Mouse (Mus musculus) intestine, postnatal 0 days (tissue): ENCODE results near the gene Gpd2. TPM values are rescaled to one million over a fixed set of nuclear protein-coding genes. Genes with fewer than 3 reads are reported as not detected.

Experiments
- ATAC-seq: fragments of 200-750 bp; cut with Nextera tagmentation; 2 replicates; pipeline ENCODE4 v1.8.0; 2017; ENCODE audit warnings: mild to moderate bottlenecking, moderate TSS enrichment, moderate library complexity
- H3K27ac ChIP-seq: fragments of 300-500 bp; sonication (generic); 2 replicates; pipeline ENCODE4 v1.5.1; 2014; ENCODE audit warnings: mild to moderate bottlenecking, low read depth, low read length, moderate library complexity
- H3K27me3 ChIP-seq: fragments of 300-500 bp; sonication (generic); replicated peaks from 2 replicates; pipeline ENCODE4 v1.6.1; 2014; ENCODE audit warnings: low read length, mixed read lengths; ENCODE audit not compliant: control insufficient read depth, insufficient read depth
- H3K36me3 ChIP-seq: fragments of 300-500 bp; sonication (generic); 2 replicates; pipeline ENCODE4 v1.6.1; 2014; ENCODE audit warnings: mild to moderate bottlenecking, moderate library complexity; ENCODE audit not compliant: control insufficient read depth, insufficient read depth
- H3K4me1 ChIP-seq: fragments of 300-500 bp; sonication (generic); replicated peaks from 2 replicates; pipeline ENCODE4 v1.6.1; 2014; ENCODE audit warnings: antibody characterized with exemption, low read length, mixed read lengths; ENCODE audit not compliant: control insufficient read depth, insufficient read depth
- H3K4me2 ChIP-seq: fragments of 300-500 bp; sonication (generic); replicated peaks from 2 replicates; pipeline ENCODE4 v1.6.1; 2014; ENCODE audit warnings: low read depth, mild to moderate bottlenecking, moderate library complexity
- H3K4me3 ChIP-seq: fragments of 300-500 bp; sonication (generic); 2 replicates; pipeline ENCODE4 v1.5.1; 2014; ENCODE audit warnings: low read depth, low read length
- H3K9ac ChIP-seq: fragments of 300-500 bp; sonication (generic); 2 replicates; pipeline ENCODE4 v1.6.1; 2014; ENCODE audit warnings: mild to moderate bottlenecking, low read depth, low read length
- H3K9me3 ChIP-seq: fragments of 300-500 bp; sonication (generic); 2 replicates; pipeline ENCODE4 v1.6.1; 2016; ENCODE audit warnings: mixed run types; ENCODE audit not compliant: control insufficient read depth
- CTCF ChIP-seq: sonication (generic); IDR thresholded peaks from 2 replicates; pipeline ENCODE4 v1.5.1; 2016; ENCODE audit warnings: low read depth, mild to moderate bottlenecking, control low read depth, antibody characterized with exemption, moderate library complexity
- WGBS: fragments of 180-500 bp; shearing (Covaris S2); extraction: QIAGEN DNeasy Blood & Tissue Kit; methylation state at CpG from one replicate; pipeline ENCODE4 v1.1.7; 2014; 5-methylcytosine and 5-hydroxymethylcytosine counted together
- polyA plus RNA-seq: library from polyadenylated mRNA; unstranded; fragments of >200 nt; fragmentation: Nextera tagmentation; extraction: Ambion mirVana; gene quantifications from 2 replicates; pipeline ENCODE4 v1.2.1, GENCODE M21; 2015

Gene Gpd2
- polyA plus RNA-seq, 1 experiment from 2014 or later = 26.0 TPM

- 80% methylated on average over 9 of the region's 9 CpGs for WGBS
- TF ChIP-seq CTCF = no peak
Observed at GRCm38 (mm10) chr2:57353722-57354432, 116.4 kb downstream of the Gpd2 start.

GRCm38 (mm10) chr2:57354848-57355247, 117.4 kb downstream of the Gpd2 start:
- Histone ChIP-seq H3K27ac (no peak overlapping the region), H3K9me3 (no peaks in the 10 kb centered on the region), H3K27me3 (no peaks in the 10 kb centered on the region), H3K4me1 (no peaks in the 10 kb centered on the region), H3K4me2 (no peak overlapping the region), H3K36me3 (0 out of 2 replicates have a peak, but pooled peaks cover 5% of the 10 kb centered on the region), H3K9ac (no peak overlapping the region), H3K4me3 (no peak overlapping the region)
- no peak for TF ChIP-seq CTCF
- ATAC-seq = no peak
- 82% methylated on average over 3 of the region's 3 CpGs for WGBS

More at GRCm38 (mm10) chr2:57353722-57354432, 116.4 kb downstream of the Gpd2 start:
- H3K4me3 ChIP-seq = no peak overlapping the region
- no peaks in the 10 kb centered on the region for H3K4me1 ChIP-seq
- no peaks in the 10 kb centered on the region for H3K27me3 ChIP-seq
- no peak for ATAC-seq
- H3K27ac ChIP-seq = no peak overlapping the region
- no peak overlapping the region for H3K4me2 ChIP-seq
- 0 out of 2 replicates have a peak, but pooled peaks cover 5% of the 10 kb centered on the region for H3K36me3 ChIP-seq
- no peaks in the 10 kb centered on the region for H3K9me3 ChIP-seq
- no peak overlapping the region for H3K9ac ChIP-seq

- Histone ChIP-seq H3K4me2 (no peak overlapping the region), H3K4me3 (no peak overlapping the region), H3K36me3 (0 out of 2 replicates have a peak, but pooled peaks cover 5% of the 10 kb centered on the region), H3K27ac (no peak overlapping the region), H3K27me3 (no peaks in the 10 kb centered on the region), H3K4me1 (no peaks in the 10 kb centered on the region), H3K9ac (no peak overlapping the region), H3K9me3 (no peaks in the 10 kb centered on the region)
- TF ChIP-seq CTCF = no peak
- WGBS = 89% methylated on average over 12 of the region's 12 CpGs
- ATAC-seq = no peak
Observed at GRCm38 (mm10) chr2:57356222-57356822, 118.9 kb downstream of the Gpd2 start.

GRCm38 (mm10) chr2:57362503-57362902, 125.1 kb downstream of the Gpd2 start:
- TF ChIP-seq CTCF = peak; percentile 59
- Histone ChIP-seq H3K9ac (no peak overlapping the region), H3K36me3 (peaks cover 4% of the 10 kb centered on the region; the same call in 1 of the 2 replicates), H3K4me2 (no peak overlapping the region), H3K4me1 (no peaks in the 10 kb centered on the region), H3K27ac (no peak overlapping the region), H3K9me3 (no peaks in the 10 kb centered on the region), H3K27me3 (no peaks in the 10 kb centered on the region), H3K4me3 (no peak overlapping the region)
- 87% methylated on average over 3 of the region's 3 CpGs for WGBS
- ATAC-seq = no peak

GRCm38 (mm10) chr2:57374647-57375046, 137.2 kb downstream of the Gpd2 start:
- Histone ChIP-seq H3K4me3 (no peak overlapping the region), H3K27ac (no peak overlapping the region), H3K4me1 (no peaks in the 10 kb centered on the region), H3K27me3 (no peaks in the 10 kb centered on the region), H3K9me3 (no peaks in the 10 kb centered on the region), H3K4me2 (no peak overlapping the region), H3K9ac (no peak overlapping the region), H3K36me3 (no peaks in the 10 kb centered on the region; the same call in 1 of the 2 replicates)
- TF ChIP-seq CTCF = peak; percentile 55
- no peak for ATAC-seq
- WGBS = 46% methylated on average over 4 of the region's 4 CpGs

- Histone ChIP-seq H3K36me3 (no peaks in the 10 kb centered on the region; the same call in 1 of the 2 replicates), H3K4me2 (no peak overlapping the region), H3K4me3 (no peak overlapping the region), H3K27ac (no peak overlapping the region), H3K9ac (no peak overlapping the region), H3K4me1 (no peaks in the 10 kb centered on the region), H3K9me3 (no peaks in the 10 kb centered on the region), H3K27me3 (no peaks in the 10 kb centered on the region)
- WGBS = 86% methylated on average over 7 of the region's 7 CpGs
- TF ChIP-seq CTCF = no peak
- ATAC-seq = no peak
Observed at GRCm38 (mm10) chr2:57375138-57375837, 137.9 kb downstream of the Gpd2 start.
